Mouse (Mus musculus): Measurements from ENCODE around the gene Olfr1411. TPM values are rescaled to one million over a fixed set of nuclear protein-coding genes. Genes with fewer than 3 reads are reported as not detected.

Gene Olfr1411
- not detected in 2 replicates for polyA plus RNA-seq (2016; fragmentation: Nextera tagmentation; extraction: Ambion mirVana)

GRCm38 (mm10) chr1:92594111-92594510 is at the start of gene Olfr1411:
Gene Olfr1411 (plus strand): TSS chr1:92594411.
- no peaks in the 10 kb centered on the region for H3K36me3 ChIP-seq
- H3K9ac ChIP-seq, result no peak within 1 kb of the TSS
- no peak within 1 kb of the TSS for H3K4me3 ChIP-seq
- H3K27me3 ChIP-seq (replicated peaks), result no peaks in the 10 kb centered on the region
- ATAC-seq (ENCODE audit: low FRiP score, low read depth), result no peak
- H3K4me1 ChIP-seq, result no peaks in the 10 kb centered on the region
- no peak within 1 kb of the TSS for H3K27ac ChIP-seq
- no peaks in the 10 kb centered on the region for H3K9me3 ChIP-seq
- no peak within 1 kb of the TSS for H3K4me2 ChIP-seq (replicated peaks)

GRCm38 (mm10) chr1:92545929-92546328 is 48.3 kb upstream of the Olfr1411 start:
- H3K4me2 ChIP-seq (replicated peaks), result no peak overlapping the region
- H3K27ac ChIP-seq, result no peak overlapping the region
- H3K4me1 ChIP-seq, result no peaks in the 10 kb centered on the region
- H3K36me3 ChIP-seq, result no peaks in the 10 kb centered on the region
- H3K9ac ChIP-seq, result no peak overlapping the region
- H3K27me3 ChIP-seq (replicated peaks), result no peaks in the 10 kb centered on the region
- ATAC-seq (ENCODE audit: low FRiP score, low read depth), result no peak
- no peaks in the 10 kb centered on the region for H3K9me3 ChIP-seq
- H3K4me3 ChIP-seq, result no peak overlapping the region
- WGBS, result 81% methylated on average over 2 of the region's 2 CpGs

DNA sequence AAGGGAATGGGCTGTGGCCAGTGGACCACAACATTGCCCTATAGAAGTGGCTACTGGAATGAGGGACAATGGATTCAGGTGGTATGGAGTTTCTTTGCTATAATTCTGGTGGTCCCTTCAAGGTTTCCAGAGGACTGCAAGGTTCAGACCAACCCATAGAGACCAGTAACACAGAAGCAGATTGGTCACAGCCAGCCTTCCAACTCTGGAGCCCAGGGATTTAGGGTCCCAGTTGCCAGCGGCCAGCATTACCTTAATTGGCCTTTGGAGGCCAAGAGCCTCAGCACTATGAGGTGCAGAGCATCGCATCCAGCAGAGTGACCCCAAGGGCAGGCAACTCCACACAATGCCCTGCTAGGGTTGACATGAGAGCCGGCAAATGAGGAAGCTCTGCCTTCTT is 23.2 kb upstream of the Olfr1411 start, which contains the start of gene Olfr1413:
TSS of gene Olfr1413 (plus strand) at position 301 of the 400 bp plus-strand sequence.
- H3K27me3 ChIP-seq (replicated peaks), result no peaks in the 10 kb centered on the region
- ATAC-seq (ENCODE audit: low FRiP score, low read depth), result no peak
- no peaks in the 10 kb centered on the region for H3K36me3 ChIP-seq
- whole genome bisulfite sequencing, result 77% methylated on average over 3 of the region's 3 CpGs
- no peak within 1 kb of the TSS for H3K4me2 ChIP-seq (replicated peaks)
- H3K9ac ChIP-seq, result no peak within 1 kb of the TSS
- no peaks in the 10 kb centered on the region for H3K9me3 ChIP-seq
- no peaks in the 10 kb centered on the region for H3K4me1 ChIP-seq
- no peak within 1 kb of the TSS for H3K4me3 ChIP-seq
- H3K27ac ChIP-seq, result no peak within 1 kb of the TSS

GRCm38 (mm10) chr1:92585479-92585878 is 8.7 kb upstream of the Olfr1411 start, which contains the start of gene Olfr1412:
Gene Olfr1412 (plus strand): TSS chr1:92585779.
- ATAC-seq (ENCODE audit: low FRiP score, low read depth), result no peak
- H3K36me3 ChIP-seq, result no peaks in the 10 kb centered on the region

DNA sequence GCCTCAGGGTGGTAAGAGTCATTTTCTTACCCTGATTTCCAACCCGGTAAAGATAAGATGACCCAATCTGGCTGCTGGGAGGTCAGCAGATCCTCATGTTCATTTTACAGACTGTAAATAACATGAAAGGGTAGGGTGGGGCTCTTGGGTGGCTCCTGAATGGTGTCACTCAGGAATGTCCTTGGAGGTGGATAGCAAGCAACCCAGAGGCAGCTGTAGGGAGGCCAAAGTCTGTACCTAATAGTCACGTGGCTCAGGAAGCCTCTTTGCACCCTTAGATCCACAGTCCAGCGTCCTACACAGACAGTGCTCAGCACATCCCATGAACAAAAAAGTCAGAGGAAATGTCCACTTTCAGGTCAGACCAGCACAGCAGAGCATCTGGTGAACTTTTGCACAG is 1.8 kb downstream of the Olfr1411 start:
- no peaks in the 10 kb centered on the region for H3K9me3 ChIP-seq
- no peak overlapping the region for H3K27ac ChIP-seq
- ATAC-seq (ENCODE audit: low FRiP score, low read depth), result no peak
- 92% methylated on average over 3 of the region's 3 CpGs for WGBS
- no peaks in the 10 kb centered on the region for H3K36me3 ChIP-seq
- no peaks in the 10 kb centered on the region for H3K4me1 ChIP-seq
- no peak overlapping the region for H3K4me3 ChIP-seq
- H3K9ac ChIP-seq, result no peak overlapping the region
- H3K4me2 ChIP-seq (replicated peaks), result no peak overlapping the region
- H3K27me3 ChIP-seq (replicated peaks), result no peaks in the 10 kb centered on the region

More at GRCm38 (mm10) chr1:92585479-92585878, 8.7 kb upstream of the Olfr1411 start, which contains the start of gene Olfr1412:
- H3K4me3 ChIP-seq, result no peak within 1 kb of the TSS
- H3K4me2 ChIP-seq (replicated peaks), result no peak within 1 kb of the TSS
- H3K27me3 ChIP-seq (replicated peaks), result no peaks in the 10 kb centered on the region
- H3K9ac ChIP-seq, result no peak within 1 kb of the TSS
- no peaks in the 10 kb centered on the region for H3K4me1 ChIP-seq
- WGBS, result 81% methylated on average over 2 of the region's 2 CpGs
- no peaks in the 10 kb centered on the region for H3K9me3 ChIP-seq
- H3K27ac ChIP-seq, result no peak within 1 kb of the TSS

DNA sequence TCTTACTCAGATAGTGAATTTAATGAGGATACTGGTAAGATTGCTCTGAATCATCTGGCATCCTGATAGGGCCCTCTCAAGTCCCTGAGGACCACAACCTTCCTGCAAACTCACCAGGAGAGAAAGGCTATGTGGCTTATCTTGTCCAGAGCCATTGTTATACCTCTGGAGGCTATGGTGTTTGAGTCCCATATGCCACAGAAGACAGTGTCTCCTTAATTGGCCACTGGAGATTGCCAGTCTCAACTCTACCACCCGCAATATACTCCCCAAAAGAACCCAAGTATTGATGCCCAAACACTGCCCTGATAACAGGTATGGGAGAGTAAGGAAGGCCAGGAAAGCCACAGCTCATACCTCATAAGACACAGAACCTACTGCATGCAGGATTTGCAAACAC is 11.3 kb downstream of the Olfr1411 start, which contains the start of gene Olfr1410:
TSS of gene Olfr1410 (plus strand) at position 301 of the 400 bp plus-strand sequence.
- 87% methylated on average over 1 of the region's 1 CpGs for WGBS
- Histone ChIP-seq H3K4me1 (no peaks in the 10 kb centered on the region), H3K27ac (no peak within 1 kb of the TSS), H3K36me3 (no peaks in the 10 kb centered on the region), H3K27me3 (replicated peaks) (no peaks in the 10 kb centered on the region), H3K9ac (no peak within 1 kb of the TSS), H3K9me3 (no peaks in the 10 kb centered on the region), H3K4me2 (replicated peaks) (no peak within 1 kb of the TSS), H3K4me3 (no peak within 1 kb of the TSS)
- ATAC-seq (ENCODE audit: low FRiP score, low read depth), result no peak

- Histone ChIP-seq H3K9me3 (no peaks in the 10 kb centered on the region), H3K4me1 (no peaks in the 10 kb centered on the region), H3K4me2 (replicated peaks) (no peak overlapping the region), H3K27ac (no peak overlapping the region), H3K9ac (no peak overlapping the region), H3K36me3 (no peaks in the 10 kb centered on the region), H3K27me3 (replicated peaks) (no peaks in the 10 kb centered on the region), H3K4me3 (no peak overlapping the region)
- 85% methylated on average over 4 of the region's 4 CpGs for WGBS
- ATAC-seq (ENCODE audit: low FRiP score, low read depth), result no peak
Measured at GRCm38 (mm10) chr1:92607711-92608110, 13.5 kb downstream of the Olfr1411 start.

DNA sequence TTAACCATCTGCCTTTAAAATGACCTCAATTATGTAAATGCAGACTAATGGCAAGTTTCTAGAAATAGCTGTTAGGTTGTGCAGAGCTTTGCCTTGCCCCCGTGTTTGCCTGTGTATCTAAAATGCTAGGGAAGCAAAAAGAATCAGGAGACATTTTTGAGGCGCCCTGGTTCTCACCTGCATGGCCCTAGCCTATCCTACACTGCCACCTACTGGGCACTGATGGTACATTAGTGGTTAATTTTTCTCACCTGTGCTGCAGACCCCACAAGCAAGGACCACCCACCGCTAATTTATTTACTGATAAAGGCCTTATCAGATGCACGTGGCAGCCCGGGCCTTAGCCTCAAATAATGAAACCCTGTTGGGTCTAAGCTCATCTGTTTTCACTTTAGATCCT is 16.8 kb downstream of the Olfr1411 start:
- Histone ChIP-seq H3K4me3 (no peak overlapping the region), H3K27me3 (replicated peaks) (no peaks in the 10 kb centered on the region), H3K27ac (no peak overlapping the region), H3K4me1 (no peaks in the 10 kb centered on the region), H3K36me3 (no peaks in the 10 kb centered on the region), H3K9ac (no peak overlapping the region), H3K4me2 (replicated peaks) (no peak overlapping the region), H3K9me3 (no peaks in the 10 kb centered on the region)
- no peak for ATAC-seq (ENCODE audit: low FRiP score, low read depth)
- WGBS, result 8% methylated on average over 5 of the region's 5 CpGs

DNA sequence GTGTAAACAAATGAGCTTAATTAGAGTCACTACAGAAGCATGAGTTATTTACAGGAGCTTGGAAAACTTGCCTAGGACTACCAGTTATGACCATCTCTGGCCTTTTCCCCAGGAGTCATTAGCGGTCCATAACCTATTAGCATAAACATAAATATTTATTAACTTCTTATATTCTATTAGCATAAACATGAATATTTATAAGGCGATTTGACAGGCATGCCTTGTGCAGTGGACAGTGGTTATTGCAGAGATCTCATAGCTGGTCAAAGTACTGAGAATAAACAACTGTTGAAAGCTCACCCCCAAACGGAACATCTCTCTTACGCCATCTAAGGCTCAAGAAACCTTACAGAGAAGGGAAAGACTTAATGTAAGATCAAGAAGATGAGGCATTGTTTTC is 19.0 kb downstream of the Olfr1411 start:
- Histone ChIP-seq H3K9me3 (no peaks in the 10 kb centered on the region), H3K4me3 (no peak overlapping the region), H3K36me3 (no peaks in the 10 kb centered on the region), H3K27me3 (replicated peaks) (no peaks in the 10 kb centered on the region), H3K4me1 (no peaks in the 10 kb centered on the region), H3K27ac (no peak overlapping the region), H3K9ac (no peak overlapping the region), H3K4me2 (replicated peaks) (no peak overlapping the region)
- WGBS, result 41% methylated on average over 4 of the region's 4 CpGs
- no peak for ATAC-seq (ENCODE audit: low FRiP score, low read depth)

DNA sequence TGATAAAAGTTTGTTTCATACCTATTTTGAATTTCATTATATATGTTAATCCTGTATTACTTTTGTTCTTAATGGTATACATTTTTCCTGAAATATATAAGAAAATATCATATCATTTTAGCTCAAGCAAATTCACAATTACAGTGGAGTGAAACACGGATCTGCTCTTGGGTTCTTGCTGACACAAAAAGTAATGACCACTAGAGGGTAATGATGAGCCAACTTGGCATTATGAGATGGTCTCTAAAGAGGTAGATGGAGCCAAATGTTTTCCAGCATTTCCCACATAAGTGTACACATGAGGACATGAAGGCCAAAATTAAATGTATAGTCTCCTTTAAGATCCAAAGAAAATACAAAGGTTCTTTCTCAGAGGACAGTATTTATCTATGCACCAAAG is 20.3 kb downstream of the Olfr1411 start:
- H3K4me1 ChIP-seq, result no peaks in the 10 kb centered on the region
- 0 out of 2 replicates have a peak, but pooled peaks cover 2% of the 10 kb centered on the region for H3K27me3 ChIP-seq (replicated peaks)
- WGBS, result 12% methylated on average over 1 of the region's 1 CpGs
- no peak overlapping the region for H3K9ac ChIP-seq
- H3K9me3 ChIP-seq, result no peaks in the 10 kb centered on the region
- no peak overlapping the region for H3K4me3 ChIP-seq
- H3K4me2 ChIP-seq (replicated peaks), result no peak overlapping the region
- H3K36me3 ChIP-seq, result no peaks in the 10 kb centered on the region
- ATAC-seq (ENCODE audit: low FRiP score, low read depth), result no peak
- H3K27ac ChIP-seq, result no peak overlapping the region

GRCm38 (mm10) chr1:92616046-92616445 is 21.8 kb downstream of the Olfr1411 start:
- Histone ChIP-seq H3K4me2 (replicated peaks) (no peak overlapping the region), H3K9me3 (no peaks in the 10 kb centered on the region), H3K4me1 (no peaks in the 10 kb centered on the region), H3K27ac (no peak overlapping the region), H3K27me3 (replicated peaks) (0 out of 2 replicates have a peak, but pooled peaks cover 2% of the 10 kb centered on the region), H3K4me3 (no peak overlapping the region), H3K36me3 (no peaks in the 10 kb centered on the region), H3K9ac (no peak overlapping the region)
- WGBS, result 91% methylated on average over 1 of the region's 1 CpGs
- no peak for ATAC-seq (ENCODE audit: low FRiP score, low read depth)

GRCm38 (mm10) chr1:92617488-92617887 is 23.3 kb downstream of the Olfr1411 start, which contains the start of gene Olfr12:
Gene Olfr12 (plus strand): TSS chr1:92617788.
- no peak within 1 kb of the TSS for H3K4me2 ChIP-seq (replicated peaks)
- no peak within 1 kb of the TSS for H3K4me3 ChIP-seq
- H3K27ac ChIP-seq, result no peak within 1 kb of the TSS
- 54% methylated on average over 2 of the region's 2 CpGs for WGBS
- H3K27me3 ChIP-seq (replicated peaks), result 0 out of 2 replicates have a peak, but pooled peaks cover 2% of the 10 kb centered on the region
- H3K4me1 ChIP-seq, result no peaks in the 10 kb centered on the region
- H3K9ac ChIP-seq, result no peak within 1 kb of the TSS
- H3K9me3 ChIP-seq, result no peaks in the 10 kb centered on the region
- no peaks in the 10 kb centered on the region for H3K36me3 ChIP-seq
- no peak for ATAC-seq (ENCODE audit: low FRiP score, low read depth)

GRCm38 (mm10) chr1:92618360-92618759 is 24.1 kb downstream of the Olfr1411 start:
- ATAC-seq (ENCODE audit: low FRiP score, low read depth), result no peak
- no peak overlapping the region for H3K27ac ChIP-seq
- no peaks in the 10 kb centered on the region for H3K36me3 ChIP-seq
- H3K27me3 ChIP-seq (replicated peaks), result 0 out of 2 replicates have a peak, but pooled peaks cover 2% of the 10 kb centered on the region
- H3K4me2 ChIP-seq (replicated peaks), result no peak overlapping the region
- no peak overlapping the region for H3K9ac ChIP-seq
- H3K4me3 ChIP-seq, result no peak overlapping the region
- no peaks in the 10 kb centered on the region for H3K9me3 ChIP-seq
- H3K4me1 ChIP-seq, result no peaks in the 10 kb centered on the region
- 72% methylated on average over 4 of the region's 4 CpGs for whole genome bisulfite sequencing

Data from neural tube, embryonic 12.5 days (tissue).